Mouse (Mus musculus) kidney, postnatal 25 days (tissue): ENCODE results near the gene Abtb2.

Experiments used
- DNase-seq, 2 experiments: peaks; one replicate each; pipeline ENCODE4 v3.0.0; 2021; ENCODE audit warnings: mixed read lengths in 2 of 2

Gene Abtb2

DNA sequence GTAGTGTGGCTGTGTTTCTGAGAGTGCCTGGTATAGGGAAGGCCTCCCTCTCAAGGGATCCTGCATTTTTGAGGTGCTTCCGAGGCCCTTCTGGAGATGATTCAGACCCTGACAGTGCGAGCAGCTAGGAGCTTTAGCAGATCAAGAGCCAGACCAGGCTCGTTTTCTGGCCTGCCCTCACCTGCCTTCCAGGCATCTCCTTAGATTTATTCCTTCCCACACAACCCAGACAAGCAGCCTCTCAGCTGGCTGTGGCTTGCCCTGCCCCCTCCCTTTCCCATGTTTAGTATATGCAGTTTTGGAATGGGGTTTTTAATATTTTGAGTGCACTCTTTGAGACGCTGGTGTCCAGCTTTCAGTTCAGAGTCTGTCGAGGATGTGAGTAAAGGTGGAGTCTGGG lies 124.7 kb downstream of the Abtb2 start:
- no peak for DNase-seq

- no peak for DNase-seq
These were observed 125.2 kb downstream of the Abtb2 start for GRCm38 (mm10) chr2:103691278-103691677.

DNA sequence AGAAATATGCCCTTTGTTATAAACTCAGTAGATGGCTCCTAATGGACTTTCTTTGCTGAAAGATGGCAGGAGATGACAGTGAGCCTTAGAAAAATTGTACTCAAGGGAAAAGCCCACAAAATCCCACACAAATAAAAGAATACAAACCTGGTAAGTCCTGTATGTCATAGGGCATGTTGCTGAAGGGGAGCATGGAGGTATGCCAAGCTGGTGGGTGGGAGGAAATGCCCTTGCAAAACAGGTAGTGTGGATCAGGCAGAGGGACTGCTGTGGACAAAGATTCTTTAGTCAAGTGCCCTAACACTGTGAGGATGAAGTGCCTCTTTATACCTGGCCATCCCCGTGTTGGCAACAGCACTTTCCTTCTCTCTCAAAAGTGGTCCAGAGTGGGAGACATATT lies 126.7 kb downstream of the Abtb2 start:
- DNase-seq = no peak

DNA sequence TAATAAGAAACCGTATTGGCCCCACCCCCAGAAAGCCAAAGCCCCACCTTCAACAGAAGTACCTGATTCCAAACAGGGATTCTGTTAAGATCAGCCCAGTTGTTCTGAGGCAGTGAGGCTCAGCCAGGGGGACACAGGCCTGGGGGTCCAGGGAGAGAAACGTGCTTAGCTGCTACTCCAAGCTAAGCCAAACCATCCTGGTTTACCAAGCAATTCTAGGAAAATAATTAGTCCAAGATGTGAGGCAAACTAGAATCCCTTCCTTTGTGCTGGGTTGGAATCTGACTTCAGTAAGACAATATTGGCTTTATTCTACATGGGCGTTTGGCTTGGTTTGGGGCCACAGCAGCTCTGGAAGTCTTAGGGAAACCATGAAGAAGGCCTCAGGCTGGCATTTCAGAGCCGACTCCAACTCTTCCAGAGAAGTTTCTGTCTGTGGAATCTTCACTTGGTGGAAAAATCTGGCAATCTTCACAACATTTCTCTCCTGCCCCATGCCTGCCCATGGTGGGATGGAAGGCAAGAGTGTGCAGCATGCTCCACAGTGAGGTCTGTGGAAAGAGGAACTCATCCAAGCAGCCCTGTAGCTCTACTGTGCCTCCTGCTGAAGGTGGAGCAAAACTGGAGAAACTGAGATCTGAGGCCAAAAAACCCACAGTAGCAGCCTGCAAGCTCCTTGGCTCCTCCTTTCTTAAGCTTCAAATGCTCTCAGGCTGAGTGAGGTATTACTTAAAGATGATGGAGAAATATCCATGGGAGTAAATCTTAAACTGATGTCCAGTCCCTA lies 128.9 kb downstream of the Abtb2 start:
- DNase-seq = no peak

- DNase-seq = peak; percentile 65 to 78
These were observed 130.1 kb downstream of the Abtb2 start for GRCm38 (mm10) chr2:103696177-103696576.

GRCm38 (mm10) chr2:103700514-103700913 lies 134.4 kb downstream of the Abtb2 start:
- no peak for DNase-seq

- no peak for DNase-seq
These were observed 137.2 kb downstream of the Abtb2 start for GRCm38 (mm10) chr2:103703336-103703735.

- no peak for DNase-seq
These were observed 137.8 kb downstream of the Abtb2 start for GRCm38 (mm10) chr2:103703865-103704264.

DNA sequence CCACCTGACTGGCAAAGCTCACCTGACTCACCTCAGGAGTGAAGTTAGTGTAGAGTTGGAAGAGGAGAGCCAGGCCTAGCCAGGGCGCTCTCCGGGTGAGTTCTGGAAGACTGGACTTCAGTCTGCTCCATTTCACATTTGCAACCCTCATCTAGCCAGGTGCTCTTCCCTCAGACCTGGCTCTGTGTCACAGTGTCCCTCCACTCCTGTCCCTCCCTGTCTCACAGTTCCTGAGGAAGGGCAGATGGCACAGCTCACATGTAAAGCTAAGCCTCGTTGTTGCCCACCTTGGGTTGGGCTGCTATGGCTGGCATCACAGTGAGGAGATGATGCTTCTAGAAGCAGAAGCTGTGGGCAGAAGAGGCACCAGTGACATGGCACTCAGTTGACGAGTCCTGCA lies 139.7 kb downstream of the Abtb2 start:
- DNase-seq = no peak

DNA sequence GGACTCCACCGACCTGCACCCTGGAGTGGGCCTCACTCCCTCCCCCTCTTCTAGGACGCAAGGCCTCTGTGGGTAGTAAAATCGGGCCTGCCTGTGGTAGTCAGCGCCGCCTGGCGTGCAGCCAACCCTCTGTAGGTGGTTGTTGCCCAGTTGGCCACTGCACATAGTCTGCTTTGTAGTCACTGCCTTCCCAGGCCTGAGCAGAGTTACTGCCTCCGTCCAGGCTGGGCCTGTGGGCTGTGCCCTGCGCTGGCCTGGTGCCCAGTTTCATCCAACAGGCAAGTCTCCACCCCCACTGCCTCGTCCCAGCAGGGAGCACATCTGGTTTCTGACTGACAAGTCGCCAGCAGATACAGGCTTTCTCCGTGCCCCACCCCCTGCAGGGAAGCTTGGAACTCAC lies 140.1 kb downstream of the Abtb2 start:
- DNase-seq = peak; percentile 91 to 95

GRCm38 (mm10) chr2:103707056-103707776 lies 141.1 kb downstream of the Abtb2 start:
- no peak for DNase-seq

GRCm38 (mm10) chr2:103710849-103711248 lies 144.7 kb downstream of the Abtb2 start:
- peak in 1 of 2 experiments; percentile 37 for DNase-seq

GRCm38 (mm10) chr2:103713831-103714230 lies 147.7 kb downstream of the Abtb2 start:
- peak; percentile 36 to 88 for DNase-seq

DNA sequence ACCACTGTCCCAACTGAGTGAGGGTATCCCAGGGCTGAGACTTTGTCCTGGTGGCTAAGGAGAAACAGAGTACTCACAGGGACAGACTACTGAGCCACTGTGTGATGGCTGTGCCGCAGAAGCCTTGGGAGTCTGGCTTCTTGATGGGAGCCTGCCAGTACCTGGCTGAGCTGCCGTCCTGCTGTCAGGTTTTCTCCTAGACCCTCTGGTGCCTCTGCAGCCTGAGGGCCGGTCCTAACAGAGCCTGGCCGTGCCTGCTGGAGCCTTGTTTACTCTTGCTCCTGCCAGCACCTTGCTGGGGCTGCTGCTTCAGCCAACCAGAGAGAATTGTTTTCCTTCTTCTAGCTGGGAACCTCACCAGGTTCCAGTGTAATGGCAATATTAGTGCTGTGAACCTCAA lies 148.3 kb downstream of the Abtb2 start:
- DNase-seq = peak in 1 of 2 experiments; percentile 43

DNA sequence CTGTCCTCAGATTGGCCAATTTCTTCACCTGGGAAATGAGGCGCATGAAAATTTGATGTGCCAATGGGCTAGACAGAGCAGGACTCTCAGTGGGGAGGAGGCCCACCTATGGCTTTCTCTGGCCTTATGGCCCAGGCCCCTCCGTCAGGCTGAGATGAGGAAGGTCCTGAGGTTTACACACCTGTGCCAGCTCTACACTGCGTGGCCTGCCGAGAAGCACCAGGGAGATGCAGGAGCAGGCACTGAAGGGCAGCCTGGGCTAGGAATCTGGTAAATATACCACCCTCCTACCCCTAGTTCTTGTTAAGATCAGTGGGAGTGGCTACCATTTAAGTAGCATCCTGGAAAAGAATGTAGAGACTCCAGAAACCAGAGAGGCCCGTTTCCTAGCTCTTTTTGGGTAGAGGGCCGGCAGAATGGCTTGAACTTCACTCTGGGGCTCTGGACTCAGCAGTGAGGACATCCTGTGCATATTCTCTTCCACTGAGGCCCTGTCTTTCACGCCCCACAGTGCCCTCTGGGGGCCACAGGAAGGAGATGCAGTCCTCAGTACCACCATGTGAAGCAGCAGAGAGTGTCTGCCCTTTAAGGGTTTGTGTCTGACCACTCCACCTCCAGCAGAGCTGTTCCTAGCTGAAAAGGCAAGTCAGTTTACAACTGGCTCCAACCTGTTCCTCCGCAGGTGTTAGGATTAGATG lies 152.6 kb downstream of the Abtb2 start:
- peak; percentile 62 to 81 for DNase-seq

DNA sequence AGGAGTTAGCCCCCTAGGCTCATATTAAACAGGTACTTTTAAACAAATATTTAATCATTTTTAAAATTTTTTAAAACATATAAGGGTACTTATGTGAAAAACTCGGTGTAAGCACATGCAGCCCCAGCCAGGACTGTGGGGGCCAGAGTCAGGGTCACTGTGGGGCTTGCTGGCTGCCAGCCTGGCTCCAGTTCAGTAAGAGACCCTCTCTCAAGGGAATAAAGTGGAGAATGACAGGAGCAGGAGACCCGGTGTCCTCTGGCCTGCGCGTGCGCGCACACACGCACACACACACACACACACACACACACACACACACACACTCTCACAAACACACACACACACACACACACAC lies 153.2 kb downstream of the Abtb2 start:
- DNase-seq = no peak

GRCm38 (mm10) chr2:103724521-103724920 lies 158.4 kb downstream of the Abtb2 start:
- no peak for DNase-seq

- DNase-seq = no peak
These were observed 162.0 kb downstream of the Abtb2 start for GRCm38 (mm10) chr2:103728027-103728540.

DNA sequence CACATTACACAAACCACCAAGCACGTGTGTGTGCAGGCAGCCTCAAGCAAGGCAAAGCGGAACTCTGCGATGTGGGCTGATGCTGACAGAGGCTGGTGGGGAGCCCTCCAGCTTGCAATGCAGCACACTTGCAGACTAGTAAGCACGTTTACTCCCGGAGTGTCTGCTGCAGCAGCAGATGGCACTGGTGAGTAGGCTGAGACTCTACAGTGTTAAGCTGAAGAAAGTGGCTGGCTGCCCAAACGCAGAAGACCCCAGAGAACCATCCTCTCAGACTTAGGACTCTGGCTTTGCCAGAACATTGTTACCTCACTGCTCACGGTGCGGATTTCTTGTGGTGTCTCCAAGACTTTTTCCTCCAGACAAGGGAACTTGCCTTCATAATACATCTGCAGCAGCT lies 164.9 kb downstream of the Abtb2 start:
- DNase-seq = no peak

DNA sequence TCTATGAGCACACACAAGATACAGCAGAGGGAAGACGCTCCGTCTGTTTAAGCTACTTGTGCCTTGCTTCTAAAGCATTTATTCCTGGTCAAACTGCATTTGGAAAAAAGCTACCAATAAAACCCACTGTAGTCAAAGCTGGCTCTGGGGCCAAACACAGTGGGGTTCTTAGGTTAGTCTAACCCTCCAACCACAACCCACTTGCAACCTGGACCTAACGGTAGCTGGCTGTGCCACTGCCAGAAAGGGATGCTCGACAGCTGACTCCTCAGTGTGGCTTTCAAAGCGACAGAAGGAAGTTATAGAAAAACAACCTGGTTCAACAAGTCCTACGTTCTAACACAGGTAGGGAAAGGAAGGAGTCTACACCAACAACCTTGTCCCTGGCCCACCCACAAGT lies 165.3 kb downstream of the Abtb2 start:
- no peak for DNase-seq

- no peak for DNase-seq
These were observed 176.7 kb downstream of the Abtb2 start for GRCm38 (mm10) chr2:103742821-103743220.

GRCm38 (mm10) chr2:103743536-103743935 lies 177.4 kb downstream of the Abtb2 start:
- peak in 1 of 2 experiments; percentile 10 for DNase-seq

DNA sequence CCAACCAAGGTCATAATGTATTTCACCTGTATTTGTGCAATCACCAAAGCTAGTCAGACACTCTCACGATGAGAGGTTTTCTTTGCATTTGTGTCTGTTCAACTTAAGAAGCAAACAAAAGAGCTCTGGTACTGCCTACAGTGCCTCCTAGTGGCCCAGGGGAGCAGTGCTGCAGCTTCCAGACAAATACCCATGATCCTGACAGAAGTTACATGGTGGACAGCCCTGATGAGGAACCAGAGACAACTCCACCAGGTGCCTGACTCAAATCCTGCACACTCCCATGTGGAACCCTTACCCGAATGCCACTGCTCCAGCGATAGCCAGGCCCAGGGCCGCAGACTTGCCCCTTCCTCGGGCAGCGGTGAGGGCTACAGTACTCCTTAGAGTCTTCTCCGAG lies 177.9 kb downstream of the Abtb2 start:
- peak; percentile 62 to 74 for DNase-seq
